Mouse (Mus musculus): ENCODE results near the gene Eef2. TPM values are rescaled to one million over a fixed set of nuclear protein-coding genes. Genes with fewer than 3 reads are reported as not detected.

Eef2 gene
- total and polyA plus RNA-seq, 3 experiments: 1,752 to 4,660 (median 2,649) TPM

GRCm38 (mm10) chr10:81140005-81140404, 36.4 kb upstream of the Eef2 start:
- TF ChIP-seq UBTF (IDR thresholded peaks at IDR 0.05; ENCODE audit: low read depth, low read length): no peak
- no peak for TF ChIP-seq ELF1 (IDR thresholded peaks at IDR 0.05; ENCODE audit: low read depth, low read length)
- no peak for TF ChIP-seq USF2 (conservative IDR thresholded peaks at IDR 0.05; ENCODE audit: low read depth, low read length)
- no peak for TF ChIP-seq NRF1 (IDR thresholded peaks at IDR 0.05; ENCODE audit: low read depth, low read length)
- no peak for TF ChIP-seq JUN (IDR thresholded peaks at IDR 0.05; ENCODE audit: insufficient read depth, low read depth, low read length)
- TF ChIP-seq ZKSCAN1 (IDR thresholded peaks at IDR 0.05; ENCODE audit: borderline replicate concordance, low read depth, low read length): no peak
- no peak for TF ChIP-seq EP300 (IDR thresholded peaks at IDR 0.05; ENCODE audit: low read length)
- no peak for TF ChIP-seq ZMIZ1 (IDR thresholded peaks at IDR 0.05; ENCODE audit: low read depth, low read length)
- no peak for TF ChIP-seq HCFC1 (IDR thresholded peaks at IDR 0.05; ENCODE audit: low read depth, low read length)
- TF ChIP-seq TCF12 (IDR thresholded peaks at IDR 0.05; ENCODE audit: low read depth, low read length): no peak
- TF ChIP-seq SMC3 (IDR thresholded peaks at IDR 0.05; ENCODE audit: low read depth, low read length): no peak
- TF ChIP-seq MYC (IDR thresholded peaks at IDR 0.05; ENCODE audit: low read depth, low read length): no peak
- TF ChIP-seq NELFE (IDR thresholded peaks at IDR 0.05; ENCODE audit: low read depth, low read length): no peak
- TF ChIP-seq MEF2A (IDR thresholded peaks at IDR 0.05; ENCODE audit: borderline replicate concordance, low read depth, low read length): no peak
- no peak for TF ChIP-seq SIN3A (IDR thresholded peaks at IDR 0.05; ENCODE audit: low read length)
- no peak for TF ChIP-seq ETS1 (conservative IDR thresholded peaks at IDR 0.05; ENCODE audit: low read depth, low read length)
- in situ Hi-C loops (cut with MboI; ENCODE audit: low pct_ligation_motif_present, low pct_unique_long_range_greater_than_20kb, low sequenced_read_pairs) (no loop called here), dilution Hi-C loops (cut with MboI; ENCODE audit: extremely low pct_ligation_motif_present, extremely low pct_unique_long_range_greater_than_20kb, low sequenced_read_pairs) (no loop called here)
- Histone ChIP-seq H3K27me3 (replicated peaks) (no peaks in the 10 kb centered on the region), H3K27ac (ENCODE audit: insufficient read depth, low read depth) (0 out of 2 replicates have a peak overlapping the region, but pooled peaks have one; percentile 16), H3K9ac (ENCODE audit: insufficient read depth, low read depth) (peak overlapping the region; percentile 96; the same call in 1 of the 2 replicates), H3K4me1 (ENCODE audit: control insufficient read depth in 1 of 2, insufficient read depth in 2 of 2) (peaks cover 23 to 65% of the 10 kb centered on the region in 2 experiments), H3K4me3 (replicated peaks in 1 of 3; ENCODE audit: low read depth in 2 of 3, low read length in 2 of 3, poor library complexity in 1 of 3) (peak overlapping the region; percentile 23 to 90 (median 77)), H3K79me2 (replicated peaks; ENCODE audit: control insufficient read depth, extremely low read depth, insufficient read depth, poor library complexity, severe bottlenecking) (peaks cover 71% of the 10 kb centered on the region), H3K36me3 (replicated peaks in 1 of 2; ENCODE audit: control insufficient read depth in 1 of 2, insufficient read depth in 1 of 2, low read length in 1 of 2) (peaks cover 18 to 47% of the 10 kb centered on the region in 2 experiments), H3K4me2 (ENCODE audit: insufficient read depth, low read depth, poor library complexity, severe bottlenecking) (peak overlapping the region; percentile 77), H3K9me3 (replicated peaks; ENCODE audit: low read length) (no peaks in the 10 kb centered on the region)
- DNase-seq (ENCODE audit: extremely low read depth): no peak

DNA sequence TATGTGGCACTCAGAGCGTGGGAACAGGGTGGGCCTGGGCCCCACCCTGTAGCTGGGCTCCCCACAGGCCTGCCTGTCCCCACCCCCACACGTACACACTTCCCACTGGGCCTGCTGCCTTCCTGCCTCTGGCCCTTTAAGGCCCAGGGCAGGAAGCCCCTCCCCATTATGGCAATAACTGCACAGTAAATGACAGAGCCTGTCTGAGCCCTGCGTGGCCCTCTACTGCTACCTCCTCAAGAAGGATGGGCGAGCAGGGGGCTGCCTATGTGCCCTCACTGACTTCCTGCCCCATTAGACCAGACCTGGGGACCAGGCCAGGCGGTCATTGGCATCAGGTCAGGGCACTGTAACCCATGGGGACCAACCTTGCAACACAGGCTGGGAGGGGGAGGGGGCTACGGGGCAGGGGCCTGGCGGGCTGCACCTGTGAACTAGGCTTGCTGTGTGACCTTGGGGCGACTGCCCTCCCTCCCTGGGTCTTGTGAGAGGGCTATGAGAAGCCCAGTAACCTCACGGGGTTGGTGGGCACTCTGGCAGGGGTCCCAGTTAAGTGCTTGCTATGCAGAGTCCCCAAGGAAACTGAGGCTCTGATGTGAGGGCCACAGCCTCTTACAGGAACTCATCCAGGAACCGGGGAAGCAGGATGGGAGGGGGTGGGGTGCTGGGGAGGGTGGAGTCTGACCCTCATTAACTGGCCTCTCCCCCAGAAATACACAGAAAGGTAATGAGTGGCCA, 35.5 kb upstream of the Eef2 start:
- TF ChIP-seq TCF12 (IDR thresholded peaks at IDR 0.05; ENCODE audit: low read depth, low read length): no peak
- TF ChIP-seq MAFK (IDR thresholded peaks at IDR 0.05; ENCODE audit: insufficient replicate concordance, low read length): no peak
- Histone ChIP-seq H3K4me1 (ENCODE audit: control insufficient read depth in 1 of 2, insufficient read depth in 2 of 2) (peaks cover 28 to 68% of the 10 kb centered on the region in 2 experiments), H3K36me3 (replicated peaks in 1 of 2; ENCODE audit: control insufficient read depth in 1 of 2, insufficient read depth in 1 of 2, low read length in 1 of 2) (peaks cover 27 to 56% of the 10 kb centered on the region in 2 experiments), H3K4me2 (ENCODE audit: insufficient read depth, low read depth, poor library complexity, severe bottlenecking) (peak overlapping the region; percentile 77), H3K79me2 (replicated peaks; ENCODE audit: control insufficient read depth, extremely low read depth, insufficient read depth, poor library complexity, severe bottlenecking) (peaks cover 80% of the 10 kb centered on the region), H3K9me3 (replicated peaks; ENCODE audit: low read length) (no peaks in the 10 kb centered on the region), H3K27ac (ENCODE audit: insufficient read depth, low read depth) (no peak overlapping the region), H3K27me3 (replicated peaks) (no peaks in the 10 kb centered on the region), H3K9ac (ENCODE audit: insufficient read depth, low read depth) (peak overlapping the region; percentile 96), H3K4me3 (replicated peaks in 1 of 3; ENCODE audit: low read depth in 2 of 3, low read length in 2 of 3, poor library complexity in 1 of 3) (peak overlapping the region; percentile 16 to 77 (median 36))
- dilution Hi-C loops (cut with MboI; ENCODE audit: extremely low pct_ligation_motif_present, extremely low pct_unique_long_range_greater_than_20kb, low sequenced_read_pairs) (no loop called here), in situ Hi-C loops (cut with MboI; ENCODE audit: low pct_ligation_motif_present, low pct_unique_long_range_greater_than_20kb, low sequenced_read_pairs) (no loop called here)
- no peak for DNase-seq (ENCODE audit: extremely low read depth)
